ENCODE assay signal across 8 mouse cellular contexts in genomic region chr7:133015416-133016070, GRCm38 (mm10).
DNase-seq lines count a peak whose midpoint lies in the region; ATAC-seq lines count a peak whose summit lies in the region.

No protein-coding gene starts in this region.

- peak overlapping the region; percentile 29 for H3K27ac ChIP-seq in embryonic facial prominence, embryonic 15.5 days (replicated peaks)
- H3K27ac ChIP-seq in hindbrain, embryonic 10.5 days: peak overlapping the region; percentile 68
- H3K27ac ChIP-seq in midbrain, embryonic 16.5 days (ENCODE audit: low read length): 0 out of 2 replicates have a peak overlapping the region, but pooled peaks have one; percentile 15

- no peak overlapping the region for H3K4me3 ChIP-seq in embryonic facial prominence, embryonic 15.5 days (replicated peaks)
- no peak overlapping the region for H3K4me3 ChIP-seq in hindbrain, embryonic 10.5 days
- no peak overlapping the region for H3K4me3 ChIP-seq in midbrain, embryonic 16.5 days (ENCODE audit: low read depth, low read length)

- H3K9me3 ChIP-seq in embryonic facial prominence, embryonic 15.5 days (replicated peaks): no peaks in the 10 kb centered on the region
- H3K9me3 ChIP-seq in hindbrain, embryonic 10.5 days: no peaks in the 10 kb centered on the region
- no peaks in the 10 kb centered on the region for H3K9me3 ChIP-seq in midbrain, embryonic 16.5 days (replicated peaks; ENCODE audit: control insufficient read depth, low read length, poor library complexity, severe bottlenecking)

- H3K36me3 ChIP-seq in embryonic facial prominence, embryonic 15.5 days: 0 out of 2 replicates have a peak, but pooled peaks cover 3% of the 10 kb centered on the region
- peaks cover 30% of the 10 kb centered on the region for H3K36me3 ChIP-seq in hindbrain, embryonic 10.5 days
- no peaks in the 10 kb centered on the region for H3K36me3 ChIP-seq in midbrain, embryonic 16.5 days (ENCODE audit: control insufficient read depth, insufficient read depth, low read length)

- 24% methylated on average over 7 of the region's 7 CpGs for WGBS in embryonic facial prominence, embryonic 15.5 days
- 61% methylated on average over 7 of the region's 7 CpGs for whole genome bisulfite sequencing in hindbrain, embryonic 10.5 days
- 9% methylated on average over 7 of the region's 7 CpGs for WGBS in midbrain, embryonic 16.5 days

- DNase-seq in embryo, embryonic 10 days (ENCODE audit: low spot score): peak; percentile 19
- no peak for DNase-seq in embryo, embryonic 9.5 days (ENCODE audit: extremely low spot score)
- DNase-seq in hindbrain, embryonic 10.5 days (ENCODE audit: low spot score): no peak
- DNase-seq in adipocyte (ENCODE audit: low spot score): no peak
- no peak for DNase-seq in testis, postnatal 14 days (ENCODE audit: low spot score)
- DNase-seq in urinary bladder, adult 18-20 months (ENCODE audit: low spot score in 2 of 2): no peak

- H3K27me3 ChIP-seq in embryonic facial prominence, embryonic 15.5 days: no peaks in the 10 kb centered on the region
- no peaks in the 10 kb centered on the region for H3K27me3 ChIP-seq in hindbrain, embryonic 10.5 days (ENCODE audit: insufficient read depth, poor library complexity, severe bottlenecking)
- no peaks in the 10 kb centered on the region for H3K27me3 ChIP-seq in midbrain, embryonic 16.5 days (ENCODE audit: control insufficient read depth, insufficient read depth, low read depth, low read length)

- ATAC-seq in embryonic facial prominence, embryonic 15.5 days (ENCODE audit: insufficient number of reproducible peaks, low FRiP score, low TSS enrichment, low read depth): no peak
- ATAC-seq in midbrain, embryonic 16.5 days: 0 out of 2 replicates have a peak, but pooled peaks have one; percentile 32

- peaks cover 71% of the 10 kb centered on the region for H3K4me1 ChIP-seq in embryonic facial prominence, embryonic 15.5 days
- H3K4me1 ChIP-seq in hindbrain, embryonic 10.5 days (replicated peaks): peaks cover 59% of the 10 kb centered on the region
- H3K4me1 ChIP-seq in midbrain, embryonic 16.5 days (ENCODE audit: control insufficient read depth, insufficient read depth, low read length): peaks cover 50% of the 10 kb centered on the region

- H3K9ac ChIP-seq in embryonic facial prominence, embryonic 15.5 days: no peak overlapping the region
- H3K9ac ChIP-seq in midbrain, embryonic 16.5 days (ENCODE audit: low read depth, low read length): peak overlapping the region; percentile 32; the same call in 1 of the 2 replicates

- H3K4me2 ChIP-seq in embryonic facial prominence, embryonic 15.5 days (replicated peaks): no peak overlapping the region
- no peak overlapping the region for H3K4me2 ChIP-seq in midbrain, embryonic 16.5 days (ENCODE audit: low read length)

Comparison
In these comparisons a context has a peak if more than half of its experiments do, and no peak if none do; other contexts are left out.
1. H3K27ac ChIP-seq: peak in every context shown above with its lines; median percentile 68 in hindbrain, embryonic 10.5 days; 29 in embryonic facial prominence, embryonic 15.5 days; 15 in midbrain, embryonic 16.5 days.